Mouse (Mus musculus): ENCODE data around the gene Rasa1.

Gene Rasa1

GRCm38 (mm10) chr13:85288843-85289713 lies at the start of gene Rasa1:
Rasa1 (minus strand) TSS chr13:85289130.
- peak; percentile 91 for DNase-seq

GRCm38 (mm10) chr13:85311547-85311946 lies 22.6 kb upstream of the Rasa1 start:
- DNase-seq = no peak

GRCm38 (mm10) chr13:85310968-85311367 lies 22.0 kb upstream of the Rasa1 start:
- DNase-seq = no peak

DNA sequence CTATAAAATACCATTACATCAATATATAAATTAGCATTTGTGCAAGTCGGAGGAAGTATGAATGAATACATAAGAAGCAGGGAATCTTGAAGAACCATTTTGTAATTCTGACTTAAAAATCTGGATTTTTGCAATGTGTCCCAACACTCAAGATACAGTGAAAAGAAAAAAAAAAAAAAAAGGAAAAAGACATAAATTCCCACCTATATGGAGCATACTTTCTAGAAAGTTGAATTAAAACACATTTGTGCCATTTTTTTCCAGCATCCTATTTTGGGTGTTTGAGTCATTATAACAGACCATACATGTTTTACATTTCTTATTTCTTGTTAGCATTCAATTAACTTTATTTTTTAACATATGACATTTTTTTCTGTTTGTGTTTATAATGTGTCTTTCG lies 21.6 kb upstream of the Rasa1 start:
- DNase-seq = no peak

GRCm38 (mm10) chr13:85306039-85306438 lies 17.1 kb upstream of the Rasa1 start:
- DNase-seq = no peak

GRCm38 (mm10) chr13:85290651-85291050 lies 1.7 kb upstream of the Rasa1 start:
- DNase-seq = no peak

GRCm38 (mm10) chr13:85288574-85288842 lies 422 bp downstream of the Rasa1 start:
- no peak for DNase-seq

- DNase-seq = peak in 1 of 2 experiments; percentile 44
Measured at GRCm38 (mm10) chr13:85287876-85288573, 905 bp downstream of the Rasa1 start.

DNA sequence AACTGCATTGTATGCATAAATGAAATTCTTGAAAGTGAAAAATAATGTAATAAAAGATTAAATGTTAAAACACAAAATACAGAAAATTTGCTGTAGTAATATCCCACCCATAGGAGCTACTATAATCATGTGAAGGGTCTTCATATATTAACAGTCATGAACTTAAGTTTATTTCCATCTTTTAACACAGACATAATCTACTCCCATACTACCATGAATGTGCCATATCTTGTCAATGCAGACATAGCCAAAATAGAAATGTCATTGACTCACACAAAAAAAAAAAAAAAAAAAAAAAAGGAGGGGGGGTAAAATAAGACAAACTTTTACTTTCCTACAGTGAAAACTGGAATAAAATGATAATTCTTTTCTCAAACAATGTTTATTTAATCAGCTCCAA lies 6.3 kb downstream of the Rasa1 start:
- DNase-seq = no peak

- no peak for DNase-seq
Measured at GRCm38 (mm10) chr13:85278951-85279350, 10.0 kb downstream of the Rasa1 start.

- DNase-seq = no peak
Measured at GRCm38 (mm10) chr13:85274572-85274971, 14.4 kb downstream of the Rasa1 start.

GRCm38 (mm10) chr13:85273788-85274187 lies 15.1 kb downstream of the Rasa1 start:
- no peak for DNase-seq

- DNase-seq = no peak
Measured at GRCm38 (mm10) chr13:85238760-85239159, 50.2 kb downstream of the Rasa1 start.

- DNase-seq = no peak
Measured at GRCm38 (mm10) chr13:85218656-85219055, 70.3 kb downstream of the Rasa1 start.

DNA sequence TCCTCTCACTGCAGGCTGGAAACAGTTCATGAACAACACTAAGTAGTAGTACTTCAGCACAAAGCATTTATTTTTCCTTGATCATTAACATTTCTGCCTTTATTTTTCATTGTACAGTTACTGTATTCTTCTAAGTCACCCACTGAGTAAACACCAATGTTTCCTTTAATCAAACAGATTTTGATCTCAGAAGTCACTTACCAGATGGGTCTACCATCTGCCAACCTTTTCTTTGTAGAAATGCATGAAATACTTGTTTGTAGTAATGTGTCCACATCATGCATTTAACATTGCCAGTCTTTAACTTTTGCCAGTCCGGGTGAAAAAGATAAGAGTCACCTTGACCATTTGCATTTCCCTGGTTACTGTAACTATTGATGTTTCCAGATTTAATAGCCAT lies 78.6 kb downstream of the Rasa1 start:
- no peak for DNase-seq

DNA sequence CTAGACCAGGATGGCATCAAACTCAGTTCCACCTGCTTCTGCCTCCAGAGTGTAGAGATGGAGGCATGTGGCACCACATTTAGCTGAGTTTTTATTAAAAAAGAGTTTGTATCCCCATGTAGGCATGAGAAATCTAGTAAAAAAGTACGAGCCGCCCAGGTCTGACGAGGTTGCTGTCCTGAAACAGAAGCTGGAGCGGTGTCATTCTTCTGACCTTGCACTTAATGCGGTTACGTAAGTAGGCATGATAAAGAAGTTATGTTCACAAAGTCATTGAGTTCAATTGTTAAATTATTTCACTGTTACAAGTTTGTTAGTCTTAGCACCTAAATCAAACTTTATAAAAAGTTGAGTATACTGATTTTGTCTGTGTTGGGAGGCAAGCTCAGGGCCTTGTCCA lies 80.3 kb downstream of the Rasa1 start:
- DNase-seq = no peak

- DNase-seq = no peak
Measured at GRCm38 (mm10) chr13:85207493-85207892, 81.4 kb downstream of the Rasa1 start.

DNA sequence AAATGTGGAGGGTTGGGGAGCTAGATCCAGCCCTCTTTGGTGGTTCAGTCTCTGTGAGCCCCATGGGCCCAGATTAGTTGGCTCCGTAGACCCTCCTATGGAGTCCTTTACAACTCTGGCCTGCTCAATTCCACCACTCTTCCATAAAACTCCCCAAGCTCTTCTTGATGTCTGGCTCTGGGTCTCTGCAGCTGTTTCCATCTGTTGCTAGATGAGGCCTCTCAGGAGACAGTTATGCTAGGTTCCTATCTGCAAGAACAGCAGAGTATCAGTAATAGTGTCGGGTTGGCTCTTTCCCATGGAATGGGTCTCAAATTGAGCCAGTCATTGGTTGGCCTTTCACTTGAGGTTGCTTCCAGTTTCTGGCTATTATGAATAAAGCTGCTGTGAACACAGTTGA lies 97.7 kb downstream of the Rasa1 start:
- DNase-seq = no peak

GRCm38 (mm10) chr13:85189644-85190121 lies 99.2 kb downstream of the Rasa1 start:
- no peak for DNase-seq

DNA sequence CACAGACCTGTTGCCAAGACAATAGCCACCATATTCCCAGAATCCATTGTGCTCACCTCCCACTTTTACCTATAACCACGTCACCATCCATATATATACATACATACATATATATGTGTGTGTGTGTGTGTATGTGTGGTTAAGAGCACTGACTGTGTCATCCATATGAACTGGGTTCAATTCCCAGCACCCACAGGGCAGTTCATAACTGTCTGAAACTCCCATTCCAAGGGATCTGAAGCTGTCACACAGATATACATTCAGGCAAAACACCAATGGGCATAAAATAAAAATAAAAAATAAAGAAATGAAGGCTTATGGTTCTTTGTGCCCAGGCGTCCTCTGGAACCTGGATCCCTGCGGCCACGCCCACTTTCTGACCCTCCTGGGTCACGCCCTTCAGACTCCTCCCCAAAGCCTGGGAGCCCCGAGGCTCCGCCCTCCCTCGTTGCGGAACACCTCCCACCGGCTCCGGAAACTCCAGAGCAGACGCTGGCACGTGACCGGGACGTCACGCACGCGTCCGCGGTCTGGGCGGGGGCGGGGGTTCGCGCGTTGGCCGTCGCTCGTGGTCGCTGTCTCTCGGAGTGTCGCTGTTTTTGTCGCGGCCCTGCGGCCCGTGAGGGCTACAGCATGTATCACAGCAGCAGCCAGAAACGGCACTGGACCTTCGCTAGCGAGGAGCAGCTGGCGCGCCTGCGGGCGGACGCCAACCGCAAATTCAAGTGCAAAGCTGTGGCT lies 99.9 kb downstream of the Rasa1 start, which contains the start of gene Ccnh:
TSS of gene Ccnh (plus strand) at position 506 of the 741 bp plus-strand sequence.
- peak; percentile 86 to 89 for DNase-seq

All from thymus, adult 18-20 months (tissue).